Mouse (Mus musculus) liver, embryonic 14.5 days (tissue): ENCODE results near the gene Bpgm.

Experiments used
- CTCF ChIP-seq: IDR thresholded peaks from 2 replicates; pipeline ENCODE4 v1.5.1; 2016; ENCODE audit warnings: antibody characterized with exemption, low read depth, control low read depth
- EP300 ChIP-seq: IDR thresholded peaks from 2 replicates; pipeline ENCODE4 v1.6.1; 2016; ENCODE audit warnings: antibody characterized with exemption, low read depth

DNA sequence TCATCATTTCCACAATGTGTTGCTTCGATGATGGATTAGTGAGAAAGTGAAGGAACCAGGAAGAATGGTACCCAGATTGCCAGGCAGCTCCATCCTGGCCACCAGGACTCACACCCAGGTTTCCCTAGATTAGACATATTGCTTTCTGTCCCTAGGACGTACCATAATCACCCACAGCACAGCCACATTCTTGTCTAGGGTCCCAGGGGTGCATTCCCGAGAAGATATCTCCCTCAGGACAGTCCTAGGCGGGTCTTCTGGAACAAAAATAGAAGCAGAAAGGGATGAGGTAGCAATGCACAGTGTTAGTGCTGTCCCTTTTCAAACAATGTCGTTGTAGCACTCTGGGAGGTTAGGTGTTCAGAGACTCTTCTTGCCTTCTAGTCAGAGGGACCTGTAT is 57.9 kb downstream of the Bpgm start:
- TF ChIP-seq EP300 (no peak), CTCF (no peak)
